Mouse (Mus musculus): ENCODE measurements at regions not wholly inside any gene's neighbourhood (a gene's known extent, or its start where the extent isn't known, plus 50 kb on each side); places are given as distances from the start of the nearest gene placed in this dataset.

DNA sequence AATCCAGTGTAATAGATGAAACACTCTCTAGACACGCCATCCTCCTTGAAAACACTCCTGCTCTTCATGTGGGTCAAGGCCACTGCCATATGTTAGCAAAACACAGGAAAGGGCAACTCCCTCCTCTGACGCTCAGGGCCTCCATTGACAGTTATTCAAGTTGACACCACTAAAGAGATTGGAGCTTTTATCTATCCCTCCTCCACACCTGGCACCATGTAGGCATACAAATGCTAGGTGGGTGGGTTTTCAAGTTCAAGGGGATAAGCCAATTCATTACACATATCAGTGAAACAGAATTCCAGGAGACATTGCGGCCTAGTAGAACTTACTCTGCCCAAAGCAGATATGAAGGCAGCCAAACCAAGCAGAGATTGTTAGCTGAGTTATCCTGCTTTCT, 331.0 kb downstream of the Tns1 start:
- TF ChIP-seq POLR2A (IDR thresholded peaks at IDR 0.05; ENCODE audit: control insufficient read depth in 1 of 2, insufficient read depth in 1 of 2, low read depth in 1 of 2, low read length in 2 of 2, poor library complexity in 1 of 2) (no peak), MYB (IDR thresholded peaks at IDR 0.05; ENCODE audit: low read depth, low read length) (no peak), MAX (IDR thresholded peaks at IDR 0.05; ENCODE audit: low read length) (no peak), CTCF (IDR thresholded peaks at IDR 0.05 in 2 of 3, conservative IDR thresholded peaks at IDR 0.05 in 1 of 3; ENCODE audit: control insufficient read depth in 1 of 3, insufficient read depth in 1 of 3, low read depth in 2 of 3, low read length in 3 of 3, poor library complexity in 1 of 3, severe bottlenecking in 1 of 3) (no peak), JUND (IDR thresholded peaks at IDR 0.05; ENCODE audit: low read depth, low read length) (no peak), SMC3 (IDR thresholded peaks at IDR 0.05; ENCODE audit: low read depth, low read length) (no peak), ELF1 (IDR thresholded peaks at IDR 0.05; ENCODE audit: low read depth, low read length) (no peak)
